15 mouse cellular contexts compared by ENCODE assay signal in the genomic region with DNA sequence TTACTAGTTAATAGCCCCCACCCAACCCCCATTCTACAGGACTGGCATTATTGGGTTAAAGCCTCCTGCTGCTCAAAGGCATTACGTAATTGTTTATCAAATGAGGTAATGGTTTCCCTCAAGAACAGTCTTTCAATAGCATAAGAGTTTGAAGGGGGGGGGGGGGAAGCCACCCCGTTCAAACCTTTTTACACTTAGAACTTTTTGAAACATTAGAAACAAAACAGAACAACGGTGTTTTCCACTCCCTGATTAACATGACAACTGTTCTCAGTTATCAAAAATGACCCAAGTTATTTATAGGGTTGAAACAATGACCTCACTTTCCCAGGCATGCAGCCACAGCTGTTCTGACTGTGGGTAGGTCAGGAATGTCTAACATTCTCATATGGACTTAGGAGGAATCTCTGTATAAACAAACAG. TPM values are rescaled to one million over a fixed set of nuclear protein-coding genes. Genes with fewer than 3 reads are reported as not detected.
DNase-seq lines count a peak whose midpoint lies in the region; ATAC-seq and TF ChIP-seq lines count a peak whose summit lies in the region.
"Had no signal": no experiment of that assay in that cellular context is flagged by ENCODE, and none has a peak within 500 bp of the region (broad histone marks: within the 10 kb centered on the region; RNA-seq: fewer than 3 reads in every experiment).

No protein-coding gene starts in this region.

- ATAC-seq in heart, embryonic 16.5 days (replicated peaks; ENCODE audit: extremely low read depth, insufficient read depth, low FRiP score) = peak; percentile 53
- ATAC-seq: forebrain, embryonic 13.5 days had no signal

- H3K36me3 ChIP-seq in heart, embryonic 16.5 days (ENCODE audit: control insufficient read depth, insufficient read depth) = peaks cover 30% of the 10 kb centered on the region
- H3K36me3 ChIP-seq in midbrain, embryonic 10.5 days = peaks cover 59% of the 10 kb centered on the region

- no peaks in the 10 kb centered on the region for H3K27me3 ChIP-seq in heart, embryonic 16.5 days (ENCODE audit: control insufficient read depth, insufficient read depth, low read length)
- no peaks in the 10 kb centered on the region for H3K27me3 ChIP-seq in midbrain, embryonic 10.5 days (ENCODE audit: low read depth, poor library complexity, severe bottlenecking)
- H3K27me3 ChIP-seq: forebrain, embryonic 13.5 days; neural tube, embryonic 13.5 days had no signal

- peak overlapping the region; percentile 36; the same call in 1 of the 2 replicates for H3K4me2 ChIP-seq in heart, embryonic 16.5 days (ENCODE audit: low read depth, low read length)
- H3K4me2 ChIP-seq: forebrain, embryonic 13.5 days; hindbrain, embryonic 14.5 days; neural tube, embryonic 13.5 days had no signal

- H3K4me1 ChIP-seq in brown adipose tissue, adult 24 weeks (ENCODE audit: control insufficient read depth, insufficient read depth, insufficient read length, low read length) = peaks cover 15% of the 10 kb centered on the region
- H3K4me1 ChIP-seq in heart, embryonic 16.5 days (ENCODE audit: control insufficient read depth, insufficient read depth, low read length) = peaks cover 68% of the 10 kb centered on the region
- peaks cover 32% of the 10 kb centered on the region for H3K4me1 ChIP-seq in midbrain, embryonic 10.5 days

- no peak for TF ChIP-seq CTCF in layer of hippocampus, adult 2 months (conservative IDR thresholded peaks at IDR 0.05)

- peak overlapping the region; percentile 65 for H3K9ac ChIP-seq in heart, embryonic 16.5 days (ENCODE audit: low read length)
- H3K9ac ChIP-seq: forebrain, embryonic 13.5 days; hindbrain, embryonic 14.5 days; neural tube, embryonic 13.5 days had no signal

- H3K4me3 ChIP-seq in layer of hippocampus, adult 2 months = no peak overlapping the region
- no peak overlapping the region for H3K4me3 ChIP-seq in brown adipose tissue, adult 24 weeks (ENCODE audit: insufficient read depth, low read depth, low read length)
- H3K4me3 ChIP-seq in heart, embryonic 16.5 days (ENCODE audit: low read length) = no peak overlapping the region
- no peak overlapping the region for H3K4me3 ChIP-seq in midbrain, embryonic 10.5 days
- H3K4me3 ChIP-seq: forebrain, embryonic 13.5 days; neural tube, embryonic 13.5 days had no signal

- H3K27ac ChIP-seq in layer of hippocampus, adult 2 months = peak overlapping the region; percentile 64
- H3K27ac ChIP-seq in brown adipose tissue, adult 24 weeks (replicated peaks; ENCODE audit: low read depth, low read length) = peak overlapping the region; percentile 67
- peak overlapping the region; percentile 94 for H3K27ac ChIP-seq in heart, embryonic 16.5 days (ENCODE audit: low read length)
- no peak overlapping the region for H3K27ac ChIP-seq in midbrain, embryonic 10.5 days (replicated peaks)
- H3K27ac ChIP-seq: hindbrain, embryonic 14.5 days; macrophage; neural tube, embryonic 13.5 days had no signal

- 7% methylated on average over 3 of the region's 3 CpGs for WGBS in heart, embryonic 16.5 days
- WGBS in midbrain, embryonic 10.5 days = 74% methylated on average over 3 of the region's 3 CpGs

- H3K9me3 ChIP-seq in heart, embryonic 16.5 days (replicated peaks; ENCODE audit: control insufficient read depth, low read length) = no peaks in the 10 kb centered on the region
- H3K9me3 ChIP-seq in midbrain, embryonic 10.5 days (replicated peaks) = no peaks in the 10 kb centered on the region
- H3K9me3 ChIP-seq: forebrain, embryonic 13.5 days; neural tube, embryonic 13.5 days had no signal

- DNase-seq in layer of hippocampus, adult 2 months (ENCODE audit: low spot score in 2 of 2) = no peak
- no peak for DNase-seq in layer of hippocampus, postnatal 10 days (ENCODE audit: low spot score in 2 of 2)
- peak; percentile 30 for DNase-seq in mesoderm, embryonic 11.5 days (ENCODE audit: low read depth, low spot score)
- DNase-seq in midbrain, embryonic 10.5 days (ENCODE audit: low spot score) = no peak
- DNase-seq in c-Kit-positive CD71-positive TER-119-positive erythroid progenitor cells, embryonic 14.5 days (ENCODE audit: low spot score) = no peak
- DNase-seq in thymus, postnatal 36 days = no peak
- DNase-seq: adrenal gland, postnatal 25 days; cerebellum, postnatal 14 days; thymus, postnatal 14 days had no signal

RNA-seq across cellular contexts. Expression of a gene that starts 9.0 kb away (rescaled TPM):
- 1 to 10 TPM; 2.2 to 2.8 TPM for total RNA-seq in layer of hippocampus, adult 2 months (2021)
- 1 to 10 TPM; 5.0 to 6.0 TPM for total RNA-seq in layer of hippocampus, postnatal 10 days (2021)
- 10.1 and 21.6 TPM in 2 replicates for polyA plus RNA-seq in brown adipose tissue, adult 24 weeks (2012; ENCODE audit: insufficient read depth, insufficient read length, missing spikeins)
- 216 and 224 TPM in 2 replicates for polyA plus RNA-seq in heart, embryonic 16.5 days (2015; fragmentation: Nextera tagmentation; extraction: Ambion mirVana)
- polyA plus RNA-seq in midbrain, embryonic 10.5 days (2016; fragmentation: Nextera tagmentation; extraction: Ambion mirVana) = 1.7 and 2.3 TPM in 2 replicates

RNA-seq across cellular contexts. Expression of a gene that starts 9.3 kb away (rescaled TPM):
- total RNA-seq in layer of hippocampus, adult 2 months (2021) = 10 to 100 TPM; 38.9 to 41.1 TPM
- 10 to 100 TPM; 53.4 to 54.1 TPM for total RNA-seq in layer of hippocampus, postnatal 10 days (2021)
- 287 and 322 TPM in 2 replicates for polyA plus RNA-seq in brown adipose tissue, adult 24 weeks (2012; ENCODE audit: insufficient read depth, insufficient read length, missing spikeins)
- polyA plus RNA-seq in heart, embryonic 16.5 days (2015; fragmentation: Nextera tagmentation; extraction: Ambion mirVana) = 666 and 686 TPM in 2 replicates
- polyA plus RNA-seq in midbrain, embryonic 10.5 days (2016; fragmentation: Nextera tagmentation; extraction: Ambion mirVana) = 366 and 403 TPM in 2 replicates
